Mouse (Mus musculus): ENCODE data around the gene Tspan31. TPM values are rescaled to one million over a fixed set of nuclear protein-coding genes. Genes with fewer than 3 reads are reported as not detected.

Gene Tspan31
- polyA plus RNA-seq, 2 experiments: 58.3 to 124 TPM

DNA sequence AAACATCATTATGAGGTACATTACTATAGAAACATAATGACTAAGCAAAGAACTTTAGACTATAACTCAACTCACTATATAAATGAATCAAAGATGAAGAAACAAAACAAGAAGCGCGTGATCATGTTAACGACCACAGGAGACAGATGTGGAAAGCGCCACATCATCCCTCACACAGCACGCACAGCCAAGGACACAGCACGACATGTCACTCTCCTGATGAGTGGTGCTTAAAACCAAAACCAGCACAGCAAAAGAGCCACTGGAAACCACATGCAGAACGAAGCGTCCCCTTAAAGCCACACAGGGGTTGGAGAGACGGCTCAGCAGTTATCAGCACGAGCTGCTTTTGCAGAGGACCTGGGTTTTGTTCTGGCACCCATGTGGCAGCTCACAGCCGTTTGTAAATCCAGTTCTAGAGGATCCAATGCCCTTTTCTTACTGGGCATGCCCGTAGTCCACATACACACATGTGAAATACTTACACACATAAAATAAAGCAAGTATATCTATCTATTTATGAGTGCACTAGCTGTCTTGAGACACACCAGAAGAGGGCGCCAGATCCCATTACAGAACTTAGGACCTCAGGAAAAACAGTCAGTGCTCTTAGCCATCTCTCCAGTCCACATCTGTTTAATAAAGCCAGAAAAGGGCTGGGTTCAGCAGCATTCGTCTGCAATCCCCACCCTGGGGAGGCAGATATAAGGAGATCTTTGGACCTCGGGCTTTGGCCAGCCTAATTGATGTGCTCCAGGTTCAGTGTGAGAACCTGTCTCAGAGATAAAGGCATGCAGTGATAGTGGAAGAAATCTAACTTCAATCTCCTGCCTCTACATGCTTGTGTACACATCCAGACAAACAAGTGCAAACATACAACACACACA lies 41.2 kb upstream of the Tspan31 start:
- Histone ChIP-seq H3K9ac (ENCODE audit: low read depth, low read length, severe bottlenecking) (no peak overlapping the region), H3K9me3 (ENCODE audit: control insufficient read depth, low read length) (no peaks in the 10 kb centered on the region), H3K4me1 (ENCODE audit: control insufficient read depth, insufficient read depth, low read length) (no peaks in the 10 kb centered on the region), H3K27ac (replicated peaks; ENCODE audit: low read depth, low read length) (no peak overlapping the region), H3K36me3 (ENCODE audit: control insufficient read depth, insufficient read depth, low read length) (peaks cover 20% of the 10 kb centered on the region), H3K4me3 (replicated peaks; ENCODE audit: low read length) (no peak overlapping the region), H3K27me3 (ENCODE audit: control insufficient read depth, insufficient read depth, low read length) (no peaks in the 10 kb centered on the region), H3K4me2 (replicated peaks; ENCODE audit: low read depth, low read length, severe bottlenecking) (no peak overlapping the region)
- TF ChIP-seq POLR2A (IDR thresholded peaks at IDR 0.05; ENCODE audit: borderline replicate concordance, extremely low read depth, insufficient read depth, insufficient read length): no peak
- DNase-seq (ENCODE audit: low spot score) (no peak), ATAC-seq (ENCODE audit: low FRiP score, low read depth) (no peak)
- WGBS: 91% methylated on average over 15 of the region's 15 CpGs

DNA sequence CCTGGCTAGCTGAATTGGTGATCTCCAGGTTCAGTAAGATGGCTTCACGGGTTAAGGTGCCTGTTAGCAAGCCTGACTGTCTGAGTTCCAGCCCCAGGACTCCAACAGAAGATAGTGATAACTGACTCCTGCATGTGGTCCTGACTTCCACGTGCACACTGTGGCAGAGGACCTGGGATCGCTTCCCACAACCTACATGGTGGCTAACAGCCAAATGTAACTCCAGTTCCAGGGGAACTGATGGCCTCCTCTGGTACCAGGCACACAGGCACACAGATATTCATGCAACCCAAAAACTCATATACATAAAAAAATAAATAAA lies 38.2 kb upstream of the Tspan31 start:
- Histone ChIP-seq H3K27me3 (ENCODE audit: control insufficient read depth, insufficient read depth, low read length) (no peaks in the 10 kb centered on the region), H3K36me3 (ENCODE audit: control insufficient read depth, insufficient read depth, low read length) (0 out of 2 replicates have a peak, but pooled peaks cover 14% of the 10 kb centered on the region), H3K4me3 (replicated peaks; ENCODE audit: low read length) (no peak overlapping the region), H3K4me1 (ENCODE audit: control insufficient read depth, insufficient read depth, low read length) (no peaks in the 10 kb centered on the region), H3K27ac (replicated peaks; ENCODE audit: low read depth, low read length) (no peak overlapping the region), H3K4me2 (replicated peaks; ENCODE audit: low read depth, low read length, severe bottlenecking) (no peak overlapping the region), H3K9ac (ENCODE audit: low read depth, low read length, severe bottlenecking) (no peak overlapping the region), H3K9me3 (ENCODE audit: control insufficient read depth, low read length) (no peaks in the 10 kb centered on the region)
- TF ChIP-seq POLR2A (IDR thresholded peaks at IDR 0.05; ENCODE audit: borderline replicate concordance, extremely low read depth, insufficient read depth, insufficient read length): no peak
- DNase-seq (ENCODE audit: low spot score) (no peak), ATAC-seq (ENCODE audit: low FRiP score, low read depth) (no peak)
- 72% methylated on average over 3 of the region's 3 CpGs for WGBS

DNA sequence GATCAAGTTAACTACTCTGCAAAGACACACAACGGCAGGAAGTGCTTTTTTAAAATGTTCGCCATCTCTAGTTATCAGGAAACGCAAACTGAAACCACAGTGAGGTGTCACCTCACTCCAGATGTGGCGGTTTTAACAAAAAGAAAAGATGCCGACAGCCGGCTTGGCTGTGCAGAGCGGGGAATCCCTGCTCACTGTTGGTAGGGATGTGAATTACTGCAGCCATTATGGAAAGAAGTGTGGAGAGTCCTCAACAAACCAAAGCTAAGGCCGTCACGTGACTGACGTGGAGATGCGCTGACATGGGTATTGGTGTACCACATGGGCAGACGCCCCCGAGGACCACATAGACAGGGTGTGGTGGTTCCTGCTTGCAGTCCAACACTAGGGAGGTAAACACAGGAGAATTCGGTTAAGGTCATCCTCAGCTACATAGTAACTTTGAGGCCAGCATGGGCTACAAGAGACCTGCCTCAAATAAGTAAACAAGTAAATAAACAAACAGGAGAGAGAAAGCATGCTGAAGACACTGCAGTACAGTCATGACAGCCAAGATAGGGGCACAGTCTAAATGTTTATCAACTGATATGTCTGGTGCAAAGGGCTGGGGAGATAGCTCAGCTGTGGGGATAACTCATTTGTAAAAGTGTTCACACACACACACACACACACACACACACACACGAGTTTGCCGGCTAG lies 37.6 kb upstream of the Tspan31 start:
- Histone ChIP-seq H3K27ac (replicated peaks; ENCODE audit: low read depth, low read length) (no peak overlapping the region), H3K4me2 (replicated peaks; ENCODE audit: low read depth, low read length, severe bottlenecking) (no peak overlapping the region), H3K27me3 (ENCODE audit: control insufficient read depth, insufficient read depth, low read length) (no peaks in the 10 kb centered on the region), H3K4me1 (ENCODE audit: control insufficient read depth, insufficient read depth, low read length) (no peaks in the 10 kb centered on the region), H3K36me3 (ENCODE audit: control insufficient read depth, insufficient read depth, low read length) (0 out of 2 replicates have a peak, but pooled peaks cover 14% of the 10 kb centered on the region), H3K9me3 (ENCODE audit: control insufficient read depth, low read length) (no peaks in the 10 kb centered on the region), H3K4me3 (replicated peaks; ENCODE audit: low read length) (no peak overlapping the region), H3K9ac (ENCODE audit: low read depth, low read length, severe bottlenecking) (no peak overlapping the region)
- no peak for TF ChIP-seq POLR2A (IDR thresholded peaks at IDR 0.05; ENCODE audit: borderline replicate concordance, extremely low read depth, insufficient read depth, insufficient read length)
- WGBS: 82% methylated on average over 16 of the region's 16 CpGs
- ATAC-seq (ENCODE audit: low FRiP score, low read depth): no peak
- DNase-seq (ENCODE audit: low spot score): no peak

DNA sequence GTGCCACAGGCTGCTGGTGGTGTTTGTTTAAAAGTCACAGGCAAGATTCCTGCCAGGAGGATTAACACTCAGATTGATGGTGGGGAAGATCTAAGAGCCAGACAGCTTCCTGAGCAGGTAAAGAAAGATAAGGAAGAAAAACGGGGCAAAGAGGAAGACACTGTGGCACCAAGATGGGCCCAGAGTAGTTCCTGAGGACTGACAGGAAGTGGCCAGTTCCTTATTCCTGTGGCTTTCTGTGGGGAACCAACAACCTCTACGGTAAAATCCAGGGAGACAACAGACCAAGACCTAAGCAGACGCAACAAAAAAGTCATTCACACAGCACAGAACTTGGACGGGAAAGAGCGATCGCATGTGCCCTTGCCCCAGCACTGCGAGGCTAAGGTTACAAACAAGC lies 33.6 kb upstream of the Tspan31 start:
- Histone ChIP-seq H3K27ac (replicated peaks; ENCODE audit: low read depth, low read length) (no peak overlapping the region), H3K9me3 (ENCODE audit: control insufficient read depth, low read length) (no peaks in the 10 kb centered on the region), H3K36me3 (ENCODE audit: control insufficient read depth, insufficient read depth, low read length) (peaks cover 23% of the 10 kb centered on the region; the same call in 1 of the 2 replicates), H3K4me1 (ENCODE audit: control insufficient read depth, insufficient read depth, low read length) (no peaks in the 10 kb centered on the region), H3K27me3 (ENCODE audit: control insufficient read depth, insufficient read depth, low read length) (no peaks in the 10 kb centered on the region), H3K4me2 (replicated peaks; ENCODE audit: low read depth, low read length, severe bottlenecking) (no peak overlapping the region), H3K9ac (ENCODE audit: low read depth, low read length, severe bottlenecking) (no peak overlapping the region), H3K4me3 (replicated peaks; ENCODE audit: low read length) (no peak overlapping the region)
- DNase-seq (ENCODE audit: low spot score): no peak
- ATAC-seq (ENCODE audit: low FRiP score, low read depth): no peak
- no peak for TF ChIP-seq POLR2A (IDR thresholded peaks at IDR 0.05; ENCODE audit: borderline replicate concordance, extremely low read depth, insufficient read depth, insufficient read length)
- WGBS: 73% methylated on average over 7 of the region's 7 CpGs

DNA sequence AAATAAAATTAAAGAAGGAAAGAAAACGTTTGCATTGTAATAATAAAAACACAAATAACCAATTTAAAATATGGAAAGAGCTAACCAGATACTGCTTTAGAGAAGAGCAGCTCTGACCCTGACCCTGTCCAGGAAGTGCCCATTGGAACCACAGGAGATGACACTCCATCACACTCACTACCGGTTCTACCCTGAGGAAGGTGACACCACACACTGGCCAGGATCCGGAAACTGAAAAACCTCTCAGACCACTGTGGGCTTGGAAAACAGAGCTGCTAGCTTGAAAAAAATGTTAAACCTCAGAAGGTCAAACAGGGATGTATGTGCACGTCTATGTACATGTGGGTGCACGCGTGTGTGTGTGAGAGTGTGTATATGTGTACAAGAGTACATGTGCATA lies 31.1 kb upstream of the Tspan31 start:
- H3K27me3 ChIP-seq (ENCODE audit: control insufficient read depth, insufficient read depth, low read length): no peaks in the 10 kb centered on the region
- WGBS: 86% methylated on average over 6 of the region's 6 CpGs
- no peak for TF ChIP-seq POLR2A (IDR thresholded peaks at IDR 0.05; ENCODE audit: borderline replicate concordance, extremely low read depth, insufficient read depth, insufficient read length)
- H3K4me1 ChIP-seq (ENCODE audit: control insufficient read depth, insufficient read depth, low read length): no peaks in the 10 kb centered on the region
- no peak overlapping the region for H3K27ac ChIP-seq (replicated peaks; ENCODE audit: low read depth, low read length)
- DNase-seq (ENCODE audit: low spot score) (no peak), ATAC-seq (ENCODE audit: low FRiP score, low read depth) (no peak)
- H3K4me2 ChIP-seq (replicated peaks; ENCODE audit: low read depth, low read length, severe bottlenecking): no peak overlapping the region
- peaks cover 40% of the 10 kb centered on the region for H3K36me3 ChIP-seq (ENCODE audit: control insufficient read depth, insufficient read depth, low read length)
- H3K4me3 ChIP-seq (replicated peaks; ENCODE audit: low read length): no peak overlapping the region
- H3K9ac ChIP-seq (ENCODE audit: low read depth, low read length, severe bottlenecking): no peak overlapping the region
- H3K9me3 ChIP-seq (ENCODE audit: control insufficient read depth, low read length): no peaks in the 10 kb centered on the region

All from limb, embryonic 14.5 days (tissue).